Mouse (Mus musculus) stomach, postnatal 0 days (tissue): ENCODE data around the gene Bckdhb. TPM values are rescaled to one million over a fixed set of nuclear protein-coding genes. Genes with fewer than 3 reads are reported as not detected.

Experiments used
- ATAC-seq: fragments of 200-750 bp; cut with Nextera tagmentation; 2 replicates; pipeline ENCODE4 v1.8.0; 2017; ENCODE audit not compliant: low FRiP score, low TSS enrichment
- DNase-seq: peaks from one replicate; pipeline ENCODE4 v3.0.0-alpha.2; 2016; ENCODE audit warnings: low spot score
- H3K27ac ChIP-seq: fragments of 300-500 bp; sonication (generic); replicated peaks from 2 replicates; pipeline ENCODE4 v1.5.1; 2014; ENCODE audit warnings: mild to moderate bottlenecking, control low read depth
- H3K27me3 ChIP-seq: fragments of 300-500 bp; sonication (generic); 2 replicates; pipeline ENCODE4 v1.6.1; 2014; ENCODE audit warnings: low read length; ENCODE audit not compliant: control insufficient read depth, insufficient read depth
- H3K36me3 ChIP-seq: fragments of 300-500 bp; sonication (generic); 2 replicates; pipeline ENCODE4 v1.6.1; 2014; ENCODE audit warnings: low read length, mixed read lengths; ENCODE audit not compliant: control insufficient read depth, insufficient read depth
- H3K4me1 ChIP-seq: fragments of 300-500 bp; sonication (generic); replicated peaks from 2 replicates; pipeline ENCODE4 v1.6.1; 2014; ENCODE audit warnings: antibody characterized with exemption; ENCODE audit not compliant: control insufficient read depth, insufficient read depth
- H3K4me2 ChIP-seq: fragments of 300-500 bp; sonication (generic); replicated peaks from 2 replicates; pipeline ENCODE4 v1.6.1; 2014; ENCODE audit warnings: low read depth, mild to moderate bottlenecking, control low read depth, moderate library complexity
- H3K4me3 ChIP-seq: fragments of 300-500 bp; sonication (generic); 2 replicates; pipeline ENCODE4 v1.5.1; 2014; ENCODE audit warnings: low read depth, low read length, control low read depth
- H3K9ac ChIP-seq: fragments of 300-500 bp; sonication (generic); 2 replicates; pipeline ENCODE4 v1.6.1; 2014; ENCODE audit warnings: mild to moderate bottlenecking, low read length, control low read depth, mixed read lengths
- H3K9me3 ChIP-seq: fragments of 300-500 bp; sonication (generic); 2 replicates; pipeline ENCODE4 v1.6.1; 2016; ENCODE audit warnings: low read length; ENCODE audit not compliant: control insufficient read depth
- CTCF ChIP-seq: IDR thresholded peaks from 2 replicates; pipeline ENCODE4 v1.5.1; 2016; ENCODE audit warnings: antibody characterized with exemption, low read depth, mild to moderate bottlenecking, moderate library complexity
- EP300 ChIP-seq: optimal IDR thresholded peaks from 2 replicates; pipeline ENCODE3; 2016; ENCODE audit warnings: antibody characterized with exemption
- WGBS: fragments of 180-500 bp; shearing (Covaris S2); extraction: QIAGEN DNeasy Blood & Tissue Kit; methylation state at CpG from one replicate; pipeline ENCODE4 v1.1.7; 2014; 5-methylcytosine and 5-hydroxymethylcytosine counted together
- polyA plus RNA-seq: library from polyadenylated mRNA; unstranded; fragments of >200 nt; fragmentation: Nextera tagmentation; extraction: Ambion mirVana; gene quantifications from 2 replicates; pipeline ENCODE4 v1.2.1, GENCODE M21; 2015

Gene Bckdhb
- polyA plus RNA-seq, 1 experiment from 2014 or later = 25.2 TPM

DNA sequence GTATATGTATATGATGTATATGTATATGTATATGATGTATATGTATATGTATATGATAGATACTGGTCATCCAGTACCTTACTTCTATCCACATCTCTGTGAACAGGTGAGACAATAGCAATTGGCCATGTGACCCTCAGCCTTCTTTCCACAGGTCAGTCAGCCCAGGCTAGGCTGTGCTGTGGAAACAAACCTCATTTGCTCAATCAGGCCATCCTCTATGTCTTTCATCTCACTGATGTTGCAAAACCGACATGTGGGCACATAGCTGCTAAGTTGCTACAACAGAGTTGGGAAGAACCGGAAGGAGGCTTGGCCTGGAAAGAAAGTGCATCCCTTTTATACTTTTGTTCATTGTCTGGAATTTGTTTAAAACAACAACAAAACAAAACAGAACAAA, 22.9 kb upstream of the Bckdhb start:
- no peak overlapping the region for H3K9ac ChIP-seq
- DNase-seq (no peak), ATAC-seq (no peak)
- TF ChIP-seq CTCF = no peak
- no peak for TF ChIP-seq EP300
- no peaks in the 10 kb centered on the region for H3K9me3 ChIP-seq
- H3K27me3 ChIP-seq = no peaks in the 10 kb centered on the region
- H3K36me3 ChIP-seq = no peaks in the 10 kb centered on the region
- no peaks in the 10 kb centered on the region for H3K4me1 ChIP-seq
- H3K4me2 ChIP-seq = no peak overlapping the region
- H3K27ac ChIP-seq = no peak overlapping the region
- no peak overlapping the region for H3K4me3 ChIP-seq
- 77% methylated on average over 2 of the region's 2 CpGs for WGBS

DNA sequence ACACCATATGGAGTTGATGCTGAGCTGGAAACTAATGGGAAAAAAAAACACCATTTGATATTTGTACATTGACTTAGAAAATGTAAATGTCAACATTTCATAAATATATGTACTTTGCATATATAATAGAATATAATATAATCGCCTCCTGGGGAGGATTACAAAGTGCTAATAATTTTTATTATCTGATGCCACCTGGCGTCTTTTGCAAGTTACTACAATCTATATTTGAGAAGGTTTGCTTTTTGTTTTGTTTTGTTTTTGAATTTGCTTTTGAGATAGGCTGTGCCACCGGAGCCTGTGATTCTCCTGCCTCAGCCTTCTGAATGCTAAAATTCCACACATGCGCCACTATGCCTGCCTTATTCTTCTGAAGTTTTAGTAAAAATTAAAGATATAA, 19.1 kb upstream of the Bckdhb start:
- no peak for ATAC-seq
- TF ChIP-seq CTCF (peak; percentile 55), EP300 (no peak)

DNA sequence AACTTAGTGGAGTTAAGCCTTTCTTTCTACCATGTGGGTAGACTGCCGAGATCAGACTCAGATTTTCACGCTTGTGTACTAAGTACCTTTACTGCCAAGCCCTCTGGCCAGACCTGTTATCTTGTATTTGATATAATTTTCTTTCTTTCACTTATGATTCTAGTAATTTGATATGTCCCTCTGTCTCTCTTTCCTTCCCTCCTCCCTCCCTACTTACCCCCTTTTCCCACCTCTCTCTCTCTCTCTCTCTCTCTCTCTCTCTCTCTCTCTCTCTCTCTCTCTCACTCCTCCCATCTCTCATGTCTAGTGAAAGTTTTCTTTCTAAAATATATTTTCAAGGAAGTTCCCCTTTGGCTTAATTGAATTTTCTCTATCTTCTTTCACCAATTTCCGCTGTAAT, 17.9 kb upstream of the Bckdhb start:
- TF ChIP-seq EP300 = no peak
- TF ChIP-seq CTCF = no peak
- H3K4me1 ChIP-seq = no peaks in the 10 kb centered on the region
- DNase-seq (no peak), ATAC-seq (no peak)
- H3K4me3 ChIP-seq = no peak overlapping the region
- H3K9me3 ChIP-seq = no peaks in the 10 kb centered on the region
- no peaks in the 10 kb centered on the region for H3K36me3 ChIP-seq
- H3K4me2 ChIP-seq = no peak overlapping the region
- WGBS = 78% methylated on average over 3 of the region's 3 CpGs
- H3K9ac ChIP-seq = no peak overlapping the region
- no peak overlapping the region for H3K27ac ChIP-seq
- no peaks in the 10 kb centered on the region for H3K27me3 ChIP-seq

More for the DNA sequence above, 19.1 kb upstream of the Bckdhb start:
- Histone ChIP-seq H3K27ac (no peak overlapping the region), H3K4me3 (no peak overlapping the region), H3K9ac (no peak overlapping the region), H3K27me3 (no peaks in the 10 kb centered on the region), H3K36me3 (no peaks in the 10 kb centered on the region), H3K4me1 (no peaks in the 10 kb centered on the region), H3K4me2 (no peak overlapping the region), H3K9me3 (no peaks in the 10 kb centered on the region)
- WGBS = 55% methylated on average over 4 of the region's 4 CpGs
- no peak for DNase-seq

DNA sequence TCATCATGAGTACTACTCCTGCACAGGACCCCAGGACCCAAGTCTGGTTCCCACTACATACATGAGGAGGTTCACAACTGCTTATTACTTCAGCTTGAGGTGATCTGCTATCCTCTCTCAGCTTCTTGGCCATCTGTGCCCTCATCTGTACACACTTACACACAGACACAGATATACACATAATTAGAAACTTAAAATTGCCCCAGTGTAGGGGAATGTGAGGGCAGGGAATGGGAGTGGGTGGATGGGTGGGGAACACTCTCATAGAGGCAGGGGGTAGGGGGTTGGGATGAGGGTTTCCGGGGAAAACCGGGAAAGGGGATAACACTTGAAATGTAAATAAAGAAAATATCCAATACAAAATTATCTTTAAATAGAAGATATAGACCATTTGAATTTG, 15.1 kb upstream of the Bckdhb start:
- DNase-seq = no peak

DNA sequence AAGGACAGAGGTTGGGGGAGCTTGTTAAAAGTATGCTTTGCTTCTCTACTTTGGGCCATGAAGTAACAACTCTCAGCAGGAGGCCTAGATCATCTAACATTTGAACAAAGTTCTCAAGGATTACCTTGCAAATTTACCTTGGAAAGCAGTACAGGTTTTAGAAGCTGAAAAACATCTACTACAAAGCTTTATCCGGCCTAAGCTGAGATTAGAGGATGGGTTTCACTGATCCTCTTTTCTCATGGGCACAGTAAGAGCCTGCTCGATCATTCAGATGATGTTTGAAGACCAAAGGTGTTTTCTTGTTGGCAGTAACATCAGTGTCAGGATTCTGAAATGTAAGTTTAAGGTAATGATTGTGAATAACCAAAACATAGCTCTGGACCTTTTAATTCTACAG, 14.0 kb upstream of the Bckdhb start:
- no peak overlapping the region for H3K4me3 ChIP-seq
- DNase-seq = no peak
- WGBS = 67% methylated on average over 2 of the region's 2 CpGs
- H3K4me1 ChIP-seq = no peaks in the 10 kb centered on the region
- no peak for ATAC-seq
- no peak overlapping the region for H3K9ac ChIP-seq
- TF ChIP-seq CTCF (no peak), EP300 (no peak)
- no peak overlapping the region for H3K27ac ChIP-seq
- H3K4me2 ChIP-seq = no peak overlapping the region
- H3K36me3 ChIP-seq = no peaks in the 10 kb centered on the region
- no peaks in the 10 kb centered on the region for H3K27me3 ChIP-seq
- no peaks in the 10 kb centered on the region for H3K9me3 ChIP-seq

More for the DNA sequence above, 15.1 kb upstream of the Bckdhb start:
- Histone ChIP-seq H3K4me1 (no peaks in the 10 kb centered on the region), H3K9me3 (no peaks in the 10 kb centered on the region), H3K36me3 (no peaks in the 10 kb centered on the region), H3K4me3 (no peak overlapping the region), H3K27ac (no peak overlapping the region), H3K27me3 (no peaks in the 10 kb centered on the region), H3K9ac (no peak overlapping the region), H3K4me2 (no peak overlapping the region)
- no peak for ATAC-seq
- 70% methylated on average over 2 of the region's 2 CpGs for WGBS
- TF ChIP-seq CTCF = no peak
- no peak for TF ChIP-seq EP300

DNA sequence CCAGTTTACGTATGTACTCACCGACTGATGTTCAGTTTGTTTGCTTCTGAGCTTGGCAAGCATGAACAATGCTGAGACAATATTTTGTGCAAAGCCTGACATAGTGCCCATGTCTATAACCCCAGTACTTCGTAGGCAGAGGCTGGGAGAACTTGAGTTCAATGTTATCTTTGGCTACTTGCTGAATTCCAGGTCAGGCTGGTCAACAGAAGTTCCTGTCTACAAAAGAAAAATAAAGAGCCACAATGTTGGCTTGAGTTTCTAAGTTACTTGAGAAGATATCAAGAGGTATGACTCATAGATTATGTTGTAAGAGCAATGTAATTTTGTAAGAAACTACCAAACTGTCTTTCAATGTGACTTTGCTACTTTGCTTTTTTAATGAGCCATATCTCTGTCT, 2.9 kb upstream of the Bckdhb start:
- TF ChIP-seq EP300 = no peak
- TF ChIP-seq CTCF = no peak
- ATAC-seq (no peak), DNase-seq (no peak)
- Histone ChIP-seq H3K27ac (no peak overlapping the region), H3K36me3 (no peaks in the 10 kb centered on the region), H3K4me3 (no peak overlapping the region), H3K27me3 (no peaks in the 10 kb centered on the region), H3K4me1 (peaks cover 2% of the 10 kb centered on the region; the same call in 1 of the 2 replicates), H3K9me3 (no peaks in the 10 kb centered on the region), H3K9ac (no peak overlapping the region), H3K4me2 (no peak overlapping the region)
- WGBS = 67% methylated on average over 3 of the region's 3 CpGs
